Mouse (Mus musculus): ENCODE results near the gene Thrb.

The Thrb gene

DNA sequence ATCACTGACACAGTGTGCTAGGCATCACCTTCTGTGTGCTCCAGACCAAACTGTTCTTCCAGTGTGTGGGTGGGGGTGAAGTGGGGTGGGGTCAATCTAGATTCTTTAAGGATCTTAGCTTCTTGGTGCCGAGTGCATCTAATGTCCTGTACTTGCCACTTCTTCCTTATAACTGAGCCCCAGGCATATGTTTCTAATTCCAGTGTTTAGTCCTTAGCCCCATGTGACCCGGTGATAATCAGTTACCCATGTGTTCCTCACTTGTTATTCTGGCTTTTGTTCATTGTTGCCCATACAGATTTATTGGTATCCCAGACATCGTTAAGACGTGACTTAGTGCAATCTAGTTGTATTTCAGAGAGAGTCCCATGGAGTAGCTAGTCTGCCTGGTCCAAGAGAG, 121.9 kb downstream of the Thrb start:
- no peak for DNase-seq (ENCODE audit: low read depth, low spot score)

DNA sequence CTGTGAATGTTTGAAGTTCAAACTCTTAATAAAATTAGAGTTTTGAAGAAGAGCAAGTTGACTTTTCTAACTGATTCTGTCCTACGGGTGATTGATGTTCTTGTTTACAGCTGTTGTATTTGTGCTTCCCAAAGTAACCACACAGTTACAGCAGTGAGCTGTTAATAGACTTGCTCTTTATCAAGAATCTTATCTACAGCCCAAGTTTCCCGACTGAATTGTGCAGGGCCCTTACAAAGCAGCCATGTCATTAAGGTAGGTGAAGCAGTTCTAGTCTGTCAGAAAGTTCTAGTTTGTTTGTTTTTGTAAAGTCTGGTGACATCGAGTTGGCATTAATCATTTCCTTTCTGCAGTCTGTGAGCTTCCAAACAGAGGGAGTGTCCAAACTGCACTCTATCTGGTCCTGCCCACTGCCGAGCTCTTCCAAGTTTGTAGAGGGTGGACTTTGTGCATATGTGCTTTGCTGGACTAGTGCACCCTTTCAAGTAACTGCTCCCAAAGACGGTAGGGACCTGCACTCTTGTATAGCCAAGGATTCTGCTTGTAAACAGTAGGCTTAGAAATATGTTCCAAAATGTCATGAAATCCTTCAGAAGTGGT, 124.2 kb downstream of the Thrb start:
- DNase-seq (ENCODE audit: low read depth, low spot score) = no peak

DNA sequence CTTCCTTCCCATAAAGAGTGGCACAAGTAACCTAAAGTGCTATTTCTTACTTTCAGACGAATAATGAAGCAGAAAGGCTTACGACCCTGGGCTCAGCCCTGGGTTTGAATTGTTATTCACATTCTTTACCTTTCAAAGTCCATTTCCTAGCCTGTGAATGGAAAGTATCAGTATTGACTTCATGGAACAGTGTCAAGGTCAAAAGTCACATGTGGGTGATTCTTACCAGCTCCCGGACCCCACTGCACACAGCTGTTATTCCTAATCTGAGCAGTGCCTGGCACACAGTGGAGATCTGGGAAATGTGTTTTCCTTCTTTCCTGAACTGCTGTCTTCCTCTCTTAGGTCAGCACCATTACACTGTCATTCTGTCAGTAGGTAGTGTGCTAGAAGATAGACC, 125.3 kb downstream of the Thrb start:
- DNase-seq (ENCODE audit: low read depth, low spot score) = no peak

DNA sequence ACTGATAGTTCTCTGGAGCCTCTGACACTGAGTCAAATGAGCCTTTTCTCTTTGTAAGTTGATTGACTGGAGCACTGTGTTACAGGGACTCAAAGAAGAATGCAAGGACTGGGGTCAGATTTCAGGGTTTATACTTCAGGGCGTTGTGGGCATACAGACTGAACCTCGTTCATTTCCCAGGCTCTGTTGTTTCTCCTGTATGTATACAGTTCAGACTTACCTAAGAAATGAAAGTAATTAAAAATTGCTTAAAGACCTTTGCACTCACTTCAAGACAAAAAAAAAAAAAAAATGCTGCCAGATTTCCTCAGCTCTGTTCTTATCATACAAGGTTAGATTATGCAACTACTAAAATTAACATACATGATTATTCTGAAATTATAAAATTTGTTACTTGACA, 126.2 kb downstream of the Thrb start:
- DNase-seq (ENCODE audit: low read depth, low spot score) = no peak

DNA sequence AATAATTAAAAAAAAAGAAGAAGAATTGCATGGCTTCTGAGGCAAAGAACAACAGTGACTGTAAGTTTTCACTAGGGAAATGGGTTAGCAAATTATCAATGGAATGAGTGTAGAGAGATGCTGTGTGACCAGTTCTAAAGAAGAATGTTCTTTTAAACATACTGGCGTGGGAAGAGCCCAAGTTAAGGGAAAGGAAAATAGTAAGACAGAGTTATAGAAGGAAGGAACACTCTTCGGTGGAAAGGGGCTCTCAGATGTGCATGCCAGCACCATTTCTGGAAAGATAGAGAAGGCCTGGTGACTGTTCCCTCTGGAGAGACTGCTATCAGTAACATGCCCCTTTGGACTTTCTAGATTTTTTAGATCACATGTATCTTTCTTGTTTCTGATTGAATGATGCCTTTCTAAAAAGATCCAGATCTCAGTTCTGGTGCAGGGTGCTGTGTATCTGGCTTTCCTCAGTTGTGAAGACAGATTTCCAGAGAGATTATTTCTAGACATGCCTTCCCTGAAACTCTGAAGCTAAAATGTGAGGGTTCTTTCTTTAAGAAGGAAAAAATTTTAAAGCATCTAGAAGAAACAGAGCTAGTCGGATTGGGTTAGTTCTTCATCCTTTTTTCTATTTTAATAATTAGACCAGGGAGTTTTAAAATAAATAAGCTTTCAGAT, 144.0 kb downstream of the Thrb start:
- DNase-seq (ENCODE audit: low read depth, low spot score) = no peak

DNA sequence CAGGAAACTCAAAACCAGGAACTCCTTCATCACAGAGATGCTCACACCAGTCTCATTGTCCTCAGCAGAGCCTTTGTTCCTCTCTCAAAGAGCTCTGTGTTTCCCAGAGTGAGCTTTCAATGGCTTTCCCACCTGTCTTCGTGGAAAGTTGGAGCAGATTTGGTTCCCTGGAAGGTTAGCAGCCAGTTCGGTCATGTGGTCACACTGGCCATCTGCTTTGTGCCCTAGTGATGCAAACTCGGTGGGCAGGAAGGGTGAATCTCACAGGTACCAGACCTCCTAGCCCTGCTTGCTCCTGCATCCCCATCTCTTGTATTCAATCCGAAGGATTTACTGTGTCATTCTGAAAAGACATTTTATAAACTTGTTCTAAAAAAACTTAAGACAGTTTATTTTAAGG, 151.0 kb downstream of the Thrb start:
- no peak for DNase-seq (ENCODE audit: low read depth, low spot score)

DNA sequence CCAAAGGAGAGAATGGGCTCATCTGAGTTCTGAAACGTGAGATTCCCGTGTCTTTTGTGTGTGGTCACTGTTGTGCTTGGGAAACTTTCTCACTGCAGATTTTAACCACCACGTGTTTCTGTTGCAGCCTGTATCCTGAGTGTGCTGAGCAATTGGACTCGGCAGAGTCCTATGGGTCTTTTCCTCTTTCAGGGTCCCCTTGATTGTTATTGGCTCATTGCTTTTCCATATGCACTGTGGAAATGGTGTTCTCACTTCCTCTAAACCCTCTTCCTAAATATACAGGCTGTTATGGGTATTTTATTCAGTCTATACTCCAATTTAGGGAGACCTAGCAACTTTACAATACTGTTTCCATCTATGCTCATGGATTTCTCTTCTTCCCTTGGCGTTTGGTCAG, 152.4 kb downstream of the Thrb start:
- DNase-seq (ENCODE audit: low read depth, low spot score) = no peak

DNA sequence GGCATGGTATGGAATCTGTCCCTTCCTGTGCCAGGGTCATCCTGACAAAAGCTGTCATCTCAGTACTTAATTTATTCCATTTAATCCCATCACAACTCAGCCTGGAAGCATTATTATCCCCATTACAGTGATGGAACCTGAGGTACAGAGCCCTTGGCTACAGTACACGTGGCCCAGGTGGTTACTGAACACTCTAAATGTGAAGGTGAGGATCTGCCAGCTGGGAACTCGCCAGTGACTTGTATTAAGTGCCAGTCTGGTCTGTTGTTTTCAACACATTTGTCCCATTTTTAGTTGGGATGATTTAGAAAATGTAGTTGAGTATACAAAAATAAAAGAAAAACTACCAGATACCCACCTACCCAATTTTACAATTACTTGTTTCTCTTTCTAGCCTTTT, 155.0 kb downstream of the Thrb start:
- no peak for DNase-seq (ENCODE audit: low read depth, low spot score)

DNA sequence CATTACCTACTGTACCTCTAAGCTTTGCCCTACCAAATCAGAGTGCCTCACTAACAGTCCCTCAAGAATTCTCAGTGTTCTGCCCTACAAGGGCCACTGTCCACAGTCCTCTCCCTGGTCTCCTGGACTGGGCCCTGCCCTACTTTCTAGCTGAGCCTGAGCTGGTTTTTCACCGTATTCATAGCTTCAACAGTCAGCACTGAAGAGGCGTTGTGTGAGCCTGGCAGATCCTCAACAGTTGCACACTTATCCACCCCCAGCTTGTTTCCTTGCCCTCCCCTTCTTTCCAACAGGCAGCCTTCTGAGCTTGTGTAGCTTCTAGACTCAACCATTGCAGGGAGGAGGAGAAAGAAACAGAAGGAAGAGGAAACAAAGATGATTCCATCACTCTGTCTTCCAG, 158.0 kb downstream of the Thrb start:
- DNase-seq (ENCODE audit: low read depth, low spot score) = no peak

DNA sequence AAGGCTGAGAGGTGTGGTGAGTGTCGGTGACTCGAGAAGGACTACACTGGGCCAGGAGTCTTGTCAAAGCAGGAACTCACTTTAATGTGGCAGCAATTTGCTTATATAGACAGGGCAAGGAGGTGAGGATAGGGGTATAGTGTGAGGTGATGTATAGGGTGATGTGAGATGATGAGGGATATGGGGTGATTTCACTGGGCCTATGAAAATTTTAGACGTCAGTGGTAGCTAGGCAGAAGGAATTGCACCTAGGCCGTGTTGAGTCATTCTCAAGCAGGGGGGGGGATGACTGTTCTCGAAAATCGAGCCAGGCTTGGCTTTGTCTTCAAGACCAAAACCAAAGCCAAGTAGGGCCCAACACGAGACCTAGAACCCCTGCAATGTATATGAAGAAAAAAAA, 162.7 kb downstream of the Thrb start:
- DNase-seq (ENCODE audit: low read depth, low spot score) = no peak

DNA sequence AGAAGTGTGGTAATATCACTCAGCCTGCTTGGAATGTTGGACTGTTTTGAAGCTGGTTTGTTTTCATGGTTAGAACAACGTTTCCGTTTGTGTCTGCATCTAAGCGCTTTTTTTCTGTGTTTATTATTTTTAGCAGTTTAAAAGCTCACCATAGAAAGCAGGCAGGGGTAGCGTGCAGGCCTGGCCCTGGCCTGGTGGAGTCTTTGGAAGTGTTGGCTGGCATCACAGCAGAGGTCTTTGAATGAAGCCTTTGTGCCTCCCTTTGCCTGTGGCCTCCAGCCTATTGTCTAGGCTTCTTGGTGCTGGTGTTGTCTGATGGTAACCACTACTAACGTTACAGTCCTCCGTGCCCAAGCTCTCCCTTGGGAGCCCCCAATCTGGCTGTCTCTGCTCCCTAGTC, 167.3 kb downstream of the Thrb start:
- DNase-seq (ENCODE audit: low read depth, low spot score) = no peak

DNA sequence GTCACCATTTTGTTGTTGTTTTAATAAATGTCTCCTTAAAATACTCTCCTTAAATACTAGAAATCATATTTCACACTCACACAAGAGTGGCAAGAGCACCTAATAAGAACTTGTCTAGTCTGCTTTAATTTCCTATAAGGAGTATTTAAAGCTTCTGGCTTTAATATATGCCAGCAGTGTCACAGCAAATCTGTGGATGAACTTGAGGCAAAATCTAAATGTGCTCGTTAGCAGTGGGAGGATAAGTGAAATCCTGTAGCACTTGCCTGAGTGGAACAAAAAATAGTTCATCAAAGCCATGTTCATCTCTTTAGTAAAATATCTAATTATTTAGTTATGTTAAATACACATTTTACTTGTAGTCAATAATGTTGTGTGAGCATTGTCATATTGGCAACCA, 175.7 kb downstream of the Thrb start:
- no peak for DNase-seq (ENCODE audit: low read depth, low spot score)

DNA sequence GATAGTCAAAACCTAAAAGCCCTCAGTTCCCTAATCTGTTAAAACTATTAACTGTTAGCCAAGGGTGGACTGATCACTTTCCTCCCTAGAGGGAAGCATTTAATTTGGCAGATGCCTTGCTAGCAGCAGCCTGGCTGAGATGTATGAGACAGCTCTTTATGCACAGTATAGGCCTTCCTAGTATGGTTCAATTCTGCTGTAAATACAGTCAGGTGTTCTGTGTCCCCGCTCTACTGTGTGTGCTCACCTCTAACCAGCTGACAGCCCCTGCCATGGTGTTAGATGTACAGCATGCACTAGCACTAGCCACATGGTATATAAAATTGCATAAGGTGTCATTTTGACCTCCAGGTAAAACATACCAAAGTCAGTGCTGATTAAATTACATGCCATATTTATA, 176.7 kb downstream of the Thrb start:
- DNase-seq (ENCODE audit: low read depth, low spot score) = no peak

DNA sequence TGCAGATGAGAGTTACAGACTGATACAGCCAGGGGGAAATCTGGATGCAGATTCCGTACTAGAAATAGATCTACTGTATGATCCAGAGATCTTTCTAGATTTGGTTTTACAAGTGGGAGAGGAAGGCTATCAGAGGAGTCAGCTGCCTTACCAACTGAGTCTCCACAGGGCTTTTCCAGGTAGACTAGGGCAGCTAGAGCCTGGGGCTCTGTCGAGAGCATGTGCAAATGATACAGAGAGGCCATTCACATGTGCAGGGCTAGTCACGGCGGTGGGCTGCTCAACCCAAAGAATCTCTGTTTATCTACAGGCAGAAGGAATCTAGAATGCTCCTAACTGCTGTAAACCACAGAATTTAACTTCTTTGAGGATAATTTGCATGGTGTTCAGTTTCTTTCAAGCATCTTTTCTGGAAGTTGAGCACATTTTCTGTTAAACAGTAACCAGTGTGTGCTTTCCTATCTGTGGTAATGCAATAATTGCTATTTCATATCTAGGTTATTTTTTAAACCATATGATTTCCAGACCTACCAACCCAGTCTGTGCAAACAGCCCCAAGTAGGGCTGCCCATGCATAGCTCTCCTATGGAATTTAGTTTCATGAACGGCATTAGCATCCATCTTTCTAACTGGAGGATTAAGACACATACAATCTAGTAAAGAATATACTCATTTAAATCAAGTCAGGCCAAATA, 185.1 kb downstream of the Thrb start:
- no peak for DNase-seq (ENCODE audit: low read depth, low spot score)

DNA sequence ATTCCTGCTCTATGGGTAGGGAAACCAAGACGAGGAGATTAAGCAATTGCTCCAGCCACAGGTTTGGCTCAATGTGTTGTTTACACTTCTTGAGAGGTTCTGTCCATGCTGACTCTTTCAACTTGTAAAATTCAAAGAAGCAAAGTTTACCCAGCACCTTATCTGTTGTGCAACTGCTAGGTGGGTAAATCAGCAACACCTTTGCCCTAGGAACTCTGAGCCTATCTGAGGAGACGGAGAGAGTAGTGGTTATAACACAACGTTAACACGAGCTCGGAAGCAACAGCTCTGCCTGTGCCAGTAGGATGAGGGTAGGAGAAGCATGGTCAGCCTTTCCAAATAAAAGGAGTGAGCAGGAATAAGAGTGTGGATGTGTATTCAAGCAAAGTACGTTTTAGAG, 185.8 kb downstream of the Thrb start:
- DNase-seq (ENCODE audit: low read depth, low spot score) = no peak

DNA sequence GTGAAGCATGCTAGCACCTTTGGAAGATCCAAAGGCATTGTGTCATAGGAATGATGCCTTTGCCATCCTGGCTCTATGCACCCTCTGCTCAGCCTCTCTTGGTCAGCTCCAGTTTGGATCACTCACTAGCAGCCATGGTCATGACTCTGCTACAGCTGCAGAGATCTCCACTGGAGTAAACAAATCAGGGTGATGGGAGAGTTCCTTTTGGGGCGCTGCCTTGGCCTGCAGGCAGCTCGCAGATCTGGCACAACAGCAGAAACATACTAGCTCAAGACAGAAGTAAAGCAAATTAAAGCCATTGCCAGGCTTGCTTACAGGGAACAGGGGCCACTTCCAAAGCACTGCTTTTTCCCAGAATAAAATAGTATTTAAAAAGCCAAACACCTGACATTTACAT, 186.6 kb downstream of the Thrb start:
- DNase-seq (ENCODE audit: low read depth, low spot score) = no peak

DNA sequence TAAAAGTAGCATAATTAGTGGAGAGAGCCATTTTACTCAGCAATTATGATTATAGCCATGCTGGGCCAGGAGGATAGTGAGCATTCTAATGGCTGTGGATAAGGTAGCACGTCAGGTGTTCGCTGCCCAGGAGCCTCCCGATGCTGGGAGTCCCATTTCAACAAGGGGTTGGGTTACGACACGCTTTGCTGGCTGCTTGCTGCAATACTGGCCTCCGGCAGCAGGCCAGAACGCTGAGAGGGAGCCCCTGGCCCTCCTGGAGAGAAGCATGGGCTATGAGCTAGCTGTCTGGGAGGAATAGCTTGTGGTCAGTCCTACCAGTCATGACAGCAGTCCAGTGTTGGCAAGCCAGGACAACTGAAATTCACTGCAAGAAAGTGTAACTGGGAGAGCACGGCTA, 187.2 kb downstream of the Thrb start:
- DNase-seq (ENCODE audit: low read depth, low spot score) = no peak

DNA sequence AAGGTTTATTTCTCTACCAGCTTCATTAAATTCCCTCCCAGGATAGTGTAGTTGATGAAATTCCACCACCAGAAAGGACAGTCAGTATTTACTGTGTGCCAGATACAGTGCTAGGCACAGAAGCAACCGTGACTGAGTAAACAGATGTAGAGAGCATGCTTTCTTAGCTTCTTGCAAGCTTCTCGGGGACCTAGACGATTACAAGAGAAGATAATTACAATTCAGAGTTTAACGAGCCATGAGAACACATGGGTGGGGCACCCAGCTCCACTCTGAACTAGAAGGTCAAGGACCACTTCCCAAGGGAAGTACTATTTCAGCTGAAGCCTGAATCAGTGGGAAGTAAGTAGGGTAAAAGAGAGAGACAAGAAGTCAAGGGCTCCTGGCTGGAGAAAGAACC, 190.3 kb downstream of the Thrb start:
- no peak for DNase-seq (ENCODE audit: low read depth, low spot score)

DNA sequence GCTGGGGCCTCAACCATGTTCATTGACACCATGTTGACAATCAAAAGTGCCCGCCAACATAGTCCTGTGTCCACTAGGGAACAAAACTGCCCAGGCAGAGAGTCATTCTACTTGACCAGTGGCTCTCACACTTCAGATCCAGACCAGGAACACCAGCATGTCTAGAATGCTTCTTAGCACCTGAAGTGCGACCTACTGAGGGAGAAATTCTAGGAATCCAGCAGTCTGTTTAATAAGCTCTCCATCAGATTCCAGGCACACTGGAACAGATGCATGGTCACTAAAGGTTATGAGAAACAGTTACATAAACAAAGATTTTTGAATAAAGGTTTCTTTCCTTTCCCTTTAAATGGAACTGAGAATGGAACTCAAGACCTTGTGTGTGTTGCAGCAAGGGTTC, 192.2 kb downstream of the Thrb start:
- no peak for DNase-seq (ENCODE audit: low read depth, low spot score)

DNA sequence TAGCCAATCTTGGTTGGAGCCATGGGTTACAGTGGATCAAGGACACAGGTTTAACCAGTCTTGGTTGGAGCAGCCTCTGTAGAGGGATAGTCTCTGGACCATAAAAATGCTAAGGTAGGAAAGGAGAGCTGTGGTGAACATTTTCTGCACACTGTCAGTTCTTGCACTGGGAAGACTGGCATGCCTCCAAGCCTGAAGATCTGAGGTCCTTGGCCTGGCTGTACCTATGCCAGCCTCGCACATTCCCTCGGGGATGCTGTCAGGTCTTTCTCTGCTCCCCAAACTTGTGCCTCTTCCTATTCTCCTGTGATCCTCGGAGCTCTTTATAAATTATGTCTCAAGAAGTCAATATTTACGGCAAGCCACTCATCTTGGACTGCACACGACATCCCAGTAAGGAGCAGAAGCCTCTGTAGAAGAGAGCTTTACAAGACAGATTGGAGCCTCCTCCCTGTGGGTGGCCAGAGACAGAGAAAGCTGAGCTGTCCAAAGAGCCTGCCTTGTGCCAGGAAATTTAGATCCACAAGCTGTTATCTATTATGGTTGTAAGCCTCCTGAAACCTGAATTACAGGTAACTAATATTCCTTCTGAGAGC, 199.8 kb downstream of the Thrb start:
- DNase-seq (ENCODE audit: low read depth, low spot score) = no peak

DNA sequence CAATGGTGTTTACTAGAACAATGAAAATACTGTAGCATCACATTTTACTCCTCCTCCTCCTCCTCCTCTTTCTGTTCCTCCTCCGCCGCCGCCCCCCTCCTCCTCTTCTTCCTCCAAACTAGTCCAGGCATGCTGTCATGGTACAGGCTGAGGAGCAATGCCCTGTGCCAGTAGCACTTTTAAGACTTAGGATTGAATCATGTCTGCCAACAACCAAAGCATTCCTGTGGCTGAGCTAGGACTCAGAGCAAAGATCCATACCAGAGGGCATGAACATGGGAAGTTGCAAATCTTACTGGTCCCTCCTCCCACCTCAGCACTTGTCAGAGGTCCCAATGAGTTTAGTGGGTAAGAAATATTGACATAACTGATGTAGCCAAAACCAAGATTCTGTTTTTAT, 202.6 kb downstream of the Thrb start:
- DNase-seq (ENCODE audit: low read depth, low spot score) = no peak

DNA sequence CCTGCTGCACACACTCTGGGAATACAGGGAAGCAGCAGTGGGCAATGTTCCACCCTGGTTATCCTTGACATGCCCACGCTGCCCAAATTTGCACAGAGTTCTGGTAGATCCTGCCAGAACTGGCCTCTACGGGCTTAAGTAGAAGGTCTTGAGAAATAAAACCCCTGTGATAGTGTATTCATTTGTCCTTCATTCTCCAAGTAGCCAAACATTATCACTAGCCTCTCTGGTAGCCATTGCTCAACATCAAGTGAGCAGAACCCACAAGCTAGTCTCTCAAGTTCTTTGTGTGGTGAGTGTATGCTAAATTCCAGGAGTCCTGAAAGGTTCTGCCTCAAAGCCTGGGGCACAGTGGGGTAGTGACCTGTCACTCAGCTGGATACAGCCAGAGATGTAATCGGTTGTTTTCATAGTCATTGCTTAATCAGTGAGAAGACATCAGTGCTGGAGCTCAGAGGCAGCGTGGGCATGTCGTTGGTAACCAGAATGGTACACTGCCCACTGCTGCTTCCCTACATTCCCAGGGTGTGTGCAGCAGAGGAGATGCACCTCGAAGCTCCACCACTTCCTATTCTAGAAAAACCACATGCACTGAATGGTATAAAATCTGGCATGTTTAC, 203.8 kb downstream of the Thrb start:
- no peak for DNase-seq (ENCODE audit: low read depth, low spot score)

DNA sequence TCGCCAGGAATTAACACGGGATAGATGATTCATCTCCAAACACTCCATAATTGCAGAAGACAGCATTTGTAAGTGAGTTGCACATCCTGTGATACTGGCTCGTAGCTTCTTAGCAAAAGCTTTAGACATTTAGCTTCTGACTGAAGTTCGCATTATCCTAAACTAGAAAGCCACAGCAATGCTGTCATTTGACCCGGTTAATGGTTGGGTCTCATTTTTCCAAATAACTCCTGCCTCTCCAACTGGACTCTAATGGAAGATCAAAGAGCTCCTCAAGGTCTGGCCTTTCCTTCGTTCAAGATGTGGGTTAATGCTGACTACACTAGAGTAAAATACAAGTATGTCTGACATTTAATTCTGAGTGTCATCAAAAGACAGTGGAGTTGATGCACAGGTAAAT, 208.3 kb downstream of the Thrb start:
- DNase-seq (ENCODE audit: low read depth, low spot score) = no peak

Data from CD4-positive, CD25-positive, alpha-beta regulatory T cell, adult 2 months (primary cell).